Mouse (Mus musculus) bone marrow macrophage, adult 2 months (primary cell): ENCODE results near the gene Slx4.
"Not testable (repeated sequence)": the region's sequence is repeated elsewhere in the genome, so short reads cannot be mapped to it uniquely, and the experiment has no call there.

ENCODE experiments used
- CTCF ChIP-seq: IDR thresholded peaks from 2 replicates; pipeline ENCODE4 v1.5.1; 2012; ENCODE audit warnings: low read depth, mild to moderate bottlenecking, low read length, moderate library complexity
- POLR2A ChIP-seq: IDR thresholded peaks from 2 replicates; pipeline ENCODE4 v1.6.1; 2012; ENCODE audit warnings: mild to moderate bottlenecking, low read depth, low read length, borderline replicate concordance

DNA sequence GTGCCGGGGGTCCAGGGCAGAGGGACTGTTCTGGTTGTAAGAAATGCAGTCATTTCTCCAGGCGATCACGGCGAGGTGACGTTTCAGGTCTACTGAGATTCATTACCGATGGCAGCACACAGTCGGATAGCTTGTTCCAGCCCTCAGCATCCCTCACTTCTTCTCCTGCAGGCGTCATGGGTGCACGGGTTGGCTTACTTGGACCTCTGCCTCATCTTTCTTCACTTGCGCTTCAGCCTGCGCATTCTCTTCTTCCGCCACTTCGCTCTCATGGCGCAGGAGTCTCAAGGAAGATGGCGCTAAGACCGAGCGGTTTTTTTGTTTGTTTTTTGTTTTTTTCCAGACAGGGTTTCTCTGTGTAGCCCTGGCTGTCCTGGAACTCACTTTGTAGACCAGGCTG lies 13.2 kb upstream of the Slx4 start:
- not testable (repeated sequence) for TF ChIP-seq CTCF, POLR2A
